Mouse (Mus musculus): ENCODE data around the gene Cgnl1.

Cgnl1 gene

GRCm38 (mm10) chr9:71578896-71579564 is 192.4 kb downstream of the Cgnl1 start:
- DNase-seq (ENCODE audit: low read depth, low spot score), result no peak

All from R1 (cell line).